Mouse (Mus musculus): ENCODE data around the gene Spink8.
"Not testable (repeated sequence)": the region's sequence is repeated elsewhere in the genome, so short reads cannot be mapped to it uniquely, and the experiment has no call there.

Spink8 gene

GRCm38 (mm10) chr9:109811980-109812379 lies at the start of gene Spink8:
Gene Spink8 (plus strand): TSS chr9:109812280.
- in situ Hi-C loops (cut with MboI; ENCODE audit: low pct_unique_long_range_greater_than_20kb in 1 of 2, low sequenced_read_pairs in 2 of 2, unreplicated experiment in 1 of 2) = no loop called here

- in situ Hi-C loops (cut with MboI; ENCODE audit: low pct_unique_long_range_greater_than_20kb in 1 of 2, low sequenced_read_pairs in 2 of 2, unreplicated experiment in 1 of 2) = not testable (repeated sequence)
These were observed 45.2 kb upstream of the Spink8 start for GRCm38 (mm10) chr9:109766841-109767240.

DNA sequence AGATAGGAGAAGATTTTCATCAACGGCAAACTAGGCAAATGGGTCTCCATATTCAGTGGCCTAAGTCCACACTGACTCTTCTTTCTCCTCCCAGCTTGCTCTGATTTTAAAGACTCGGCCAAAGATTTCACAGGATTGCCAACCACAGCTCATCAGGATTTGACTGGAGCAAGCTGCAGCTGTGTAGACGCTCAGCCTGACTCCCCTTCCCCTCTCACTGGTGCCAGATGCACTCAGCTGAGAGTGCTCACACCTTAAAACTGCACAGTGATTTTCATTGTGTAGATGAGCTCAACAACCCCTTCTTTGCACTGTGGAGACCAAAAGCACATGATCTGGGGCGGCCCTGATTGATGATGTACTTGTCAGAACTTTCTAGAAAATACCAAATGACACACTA lies 21.5 kb upstream of the Spink8 start, which contains the start of gene Fbxw27:
Gene Fbxw27 (minus strand): TSS at position 101 of the 400 bp plus-strand sequence.
- in situ Hi-C loops (cut with MboI; ENCODE audit: low pct_unique_long_range_greater_than_20kb in 1 of 2, low sequenced_read_pairs in 2 of 2, unreplicated experiment in 1 of 2) = not testable (repeated sequence)

DNA sequence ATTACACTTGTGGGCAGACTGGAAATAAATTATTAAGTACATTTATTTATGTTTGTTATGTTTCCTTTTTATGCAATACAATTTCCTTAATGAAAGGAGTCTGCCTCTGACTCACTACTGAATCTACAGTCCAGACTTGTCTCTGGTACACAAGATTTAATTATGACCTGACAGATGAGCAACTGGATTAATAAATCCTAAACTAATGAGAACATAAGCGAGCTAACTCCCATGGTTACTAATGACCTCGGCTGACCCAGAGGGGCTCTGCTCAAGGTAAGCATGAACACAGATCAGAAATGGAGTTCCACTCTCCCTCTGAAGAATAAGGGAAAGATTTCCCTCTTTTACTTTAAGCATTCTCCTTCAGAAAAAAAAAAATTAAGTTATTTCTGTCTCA lies 16.9 kb upstream of the Spink8 start:
- in situ Hi-C loops (cut with MboI; ENCODE audit: low pct_unique_long_range_greater_than_20kb in 1 of 2, low sequenced_read_pairs in 2 of 2, unreplicated experiment in 1 of 2) = no loop called here

GRCm38 (mm10) chr9:109795811-109796210 lies 16.3 kb upstream of the Spink8 start:
- in situ Hi-C loops (cut with MboI; ENCODE audit: low pct_unique_long_range_greater_than_20kb in 1 of 2, low sequenced_read_pairs in 2 of 2, unreplicated experiment in 1 of 2) = no loop called here

- in situ Hi-C loops (cut with MboI; ENCODE audit: low pct_unique_long_range_greater_than_20kb in 1 of 2, low sequenced_read_pairs in 2 of 2, unreplicated experiment in 1 of 2) = no loop called here
These were observed 14.0 kb upstream of the Spink8 start for GRCm38 (mm10) chr9:109798051-109798450.

GRCm38 (mm10) chr9:109805596-109805995 lies 6.5 kb upstream of the Spink8 start:
- in situ Hi-C loops (cut with MboI; ENCODE audit: low pct_unique_long_range_greater_than_20kb in 1 of 2, low sequenced_read_pairs in 2 of 2, unreplicated experiment in 1 of 2) = not testable (repeated sequence)

DNA sequence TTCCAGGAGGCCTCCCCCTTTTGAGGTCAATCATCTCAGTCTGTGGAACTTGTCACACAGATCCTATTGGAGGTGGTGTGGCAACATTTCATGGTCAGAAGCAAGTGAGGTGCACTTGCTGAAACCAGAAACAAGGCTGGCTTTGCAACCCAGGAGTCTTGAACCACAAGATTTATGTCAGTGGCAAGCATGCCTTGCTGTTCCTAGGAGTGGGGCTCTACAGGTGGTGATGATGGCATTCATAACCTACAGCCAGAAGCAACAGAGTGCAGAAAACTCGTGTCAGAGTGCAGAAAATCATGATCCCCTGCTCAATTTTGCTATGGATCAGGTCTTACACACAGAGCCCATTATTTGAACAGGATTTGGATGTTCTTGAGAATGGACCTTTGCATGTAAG lies 5.8 kb upstream of the Spink8 start:
- in situ Hi-C loops (cut with MboI; ENCODE audit: low pct_unique_long_range_greater_than_20kb in 1 of 2, low sequenced_read_pairs in 2 of 2, unreplicated experiment in 1 of 2) = no loop called here

DNA sequence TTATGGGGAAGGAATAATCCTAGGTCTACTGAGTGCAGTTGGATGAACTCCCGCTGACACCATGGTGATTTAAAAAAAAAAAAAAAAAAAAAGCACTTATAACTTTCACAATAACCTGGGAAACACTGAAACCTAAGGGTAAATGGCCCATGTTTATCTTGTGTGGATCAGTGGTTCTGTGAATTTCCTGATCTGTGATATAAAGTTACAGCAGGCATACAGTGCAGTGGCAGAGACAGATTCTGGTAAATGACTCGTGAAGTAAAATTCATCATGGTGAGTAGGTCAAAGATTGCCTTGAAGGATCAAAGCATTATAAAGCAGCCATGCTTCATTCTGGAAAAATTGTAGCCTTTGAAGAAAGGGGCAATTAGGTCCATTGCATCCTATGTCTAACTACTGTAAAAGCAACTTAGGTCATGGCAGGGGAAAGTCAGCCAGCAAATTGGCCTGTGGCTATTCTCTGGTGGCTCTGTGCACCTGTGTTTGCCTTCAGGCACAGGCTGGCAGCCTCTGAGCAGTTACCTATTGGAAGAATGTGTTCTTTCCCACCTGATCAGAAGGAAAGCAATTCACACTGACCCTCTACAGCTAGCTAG lies 5.3 kb upstream of the Spink8 start:
- in situ Hi-C loops (cut with MboI; ENCODE audit: low pct_unique_long_range_greater_than_20kb in 1 of 2, low sequenced_read_pairs in 2 of 2, unreplicated experiment in 1 of 2) = no loop called here

- in situ Hi-C loops (cut with MboI; ENCODE audit: low pct_unique_long_range_greater_than_20kb in 1 of 2, low sequenced_read_pairs in 2 of 2, unreplicated experiment in 1 of 2) = no loop called here
These were observed 4.2 kb upstream of the Spink8 start for GRCm38 (mm10) chr9:109807898-109808297.

- in situ Hi-C loops (cut with MboI; ENCODE audit: low pct_unique_long_range_greater_than_20kb in 1 of 2, low sequenced_read_pairs in 2 of 2, unreplicated experiment in 1 of 2) = no loop called here
These were observed 1.3 kb downstream of the Spink8 start for GRCm38 (mm10) chr9:109813424-109813823.

DNA sequence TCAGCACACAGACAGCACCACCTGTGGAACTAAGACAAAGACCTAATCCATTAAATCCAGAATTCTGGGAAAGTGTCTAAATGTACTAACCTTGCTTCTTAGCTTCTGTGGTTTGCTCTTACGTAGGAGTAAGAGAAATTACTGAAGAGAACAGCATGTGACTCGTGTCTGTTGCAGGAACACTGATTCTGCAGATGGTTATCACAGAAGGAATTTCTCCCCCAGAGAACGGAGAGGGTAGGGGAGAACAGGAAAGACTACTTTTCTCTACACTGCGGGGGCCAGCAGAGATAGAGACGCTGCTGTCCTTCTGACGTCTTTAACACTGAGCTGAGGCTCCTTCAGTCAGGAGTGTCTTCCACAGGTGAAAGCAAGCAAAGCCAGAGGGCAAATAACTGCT lies 4.3 kb downstream of the Spink8 start:
- in situ Hi-C loops (cut with MboI; ENCODE audit: low pct_unique_long_range_greater_than_20kb in 1 of 2, low sequenced_read_pairs in 2 of 2, unreplicated experiment in 1 of 2) = no loop called here

- in situ Hi-C loops (cut with MboI; ENCODE audit: low pct_unique_long_range_greater_than_20kb in 1 of 2, low sequenced_read_pairs in 2 of 2, unreplicated experiment in 1 of 2) = no loop called here
These were observed 13.7 kb downstream of the Spink8 start for GRCm38 (mm10) chr9:109825739-109826138.

DNA sequence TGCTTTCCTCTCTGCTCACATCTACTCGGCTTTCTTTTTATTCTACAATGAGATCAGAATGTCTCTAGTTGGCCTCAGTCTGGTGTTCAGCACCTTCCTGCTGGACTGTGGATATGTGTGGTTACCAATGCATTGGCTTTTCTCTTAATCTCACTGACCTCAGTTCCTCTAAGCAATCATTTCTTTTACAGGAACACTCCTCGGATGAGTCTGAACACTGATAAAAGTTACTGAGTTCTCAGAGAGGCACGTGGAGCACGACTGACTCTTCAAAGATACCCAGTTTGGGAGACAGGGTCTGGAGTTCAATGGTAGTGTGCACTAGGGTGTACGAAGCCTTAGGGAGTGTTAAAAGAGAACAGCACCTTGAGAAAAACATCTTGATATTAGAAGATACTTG lies 14.1 kb downstream of the Spink8 start:
- in situ Hi-C loops (cut with MboI; ENCODE audit: low pct_unique_long_range_greater_than_20kb in 1 of 2, low sequenced_read_pairs in 2 of 2, unreplicated experiment in 1 of 2) = no loop called here

GRCm38 (mm10) chr9:109832391-109833087 lies 20.5 kb downstream of the Spink8 start, which contains the start of gene Nme6:
Gene Nme6 (plus strand): TSS chr9:109832749.
- in situ Hi-C loops (cut with MboI; ENCODE audit: low pct_unique_long_range_greater_than_20kb in 1 of 2, low sequenced_read_pairs in 2 of 2, unreplicated experiment in 1 of 2) = no loop called here

- in situ Hi-C loops (cut with MboI; ENCODE audit: low pct_unique_long_range_greater_than_20kb in 1 of 2, low sequenced_read_pairs in 2 of 2, unreplicated experiment in 1 of 2) = no loop called here
These were observed 21.0 kb downstream of the Spink8 start for GRCm38 (mm10) chr9:109833088-109833412.

- in situ Hi-C loops (cut with MboI; ENCODE audit: low pct_unique_long_range_greater_than_20kb in 1 of 2, low sequenced_read_pairs in 2 of 2, unreplicated experiment in 1 of 2) = no loop called here
These were observed 37.3 kb downstream of the Spink8 start, which contains the start of gene Camp for GRCm38 (mm10) chr9:109849312-109849758. Gene Camp (minus strand): TSS chr9:109849617.

- in situ Hi-C loops (cut with MboI; ENCODE audit: low pct_unique_long_range_greater_than_20kb in 1 of 2, low sequenced_read_pairs in 2 of 2, unreplicated experiment in 1 of 2) = no loop called here
These were observed 38.0 kb downstream of the Spink8 start for GRCm38 (mm10) chr9:109850099-109850498.

GRCm38 (mm10) chr9:109854341-109854740 lies 42.3 kb downstream of the Spink8 start:
- in situ Hi-C loops (cut with MboI; ENCODE audit: low pct_unique_long_range_greater_than_20kb in 1 of 2, low sequenced_read_pairs in 2 of 2, unreplicated experiment in 1 of 2) = no loop called here

GRCm38 (mm10) chr9:109855947-109856346 lies 43.9 kb downstream of the Spink8 start:
- in situ Hi-C loops (cut with MboI; ENCODE audit: low pct_unique_long_range_greater_than_20kb in 1 of 2, low sequenced_read_pairs in 2 of 2, unreplicated experiment in 1 of 2) = no loop called here
